In genomic region chr4:84544646-84545045, GRCm38 (mm10) we compare ENCODE assay signal across 8 mouse cellular contexts.
DNase-seq lines count a peak whose midpoint lies in the region; ATAC-seq and TF ChIP-seq lines count a peak whose summit lies in the region.

No protein-coding gene starts in this region.

- peak overlapping the region; percentile 46; the same call in 1 of the 2 replicates for H3K27ac ChIP-seq in kidney, adult 2 months (ENCODE audit: insufficient read depth, low read depth, low read length)
- H3K27ac ChIP-seq in embryonic facial prominence, embryonic 10.5 days (replicated peaks), result no peak overlapping the region
- no peak overlapping the region for H3K27ac ChIP-seq in hindbrain, embryonic 11.5 days (ENCODE audit: low read depth, low read length)
- no peak overlapping the region for H3K27ac ChIP-seq in midbrain, embryonic 13.5 days

- no peak for TF ChIP-seq POLR2A in kidney, adult 2 months (IDR thresholded peaks at IDR 0.05; ENCODE audit: low read depth, low read length)

- no peak for ATAC-seq in hindbrain, embryonic 11.5 days (ENCODE audit: low FRiP score)
- ATAC-seq in midbrain, embryonic 13.5 days, result no peak
- ATAC-seq in megakaryocyte progenitor cell, adult 5-6 weeks (replicated peaks; ENCODE audit: poor library complexity), result no peak

- no peak overlapping the region for H3K9ac ChIP-seq in hindbrain, embryonic 11.5 days (ENCODE audit: low read depth, low read length)
- H3K9ac ChIP-seq in midbrain, embryonic 13.5 days (replicated peaks), result no peak overlapping the region

- no peak for TF ChIP-seq CTCF in kidney, adult 2 months (conservative IDR thresholded peaks at IDR 0.05; ENCODE audit: insufficient read depth, insufficient read length, low read depth, low read length)

- no peak overlapping the region for H3K4me2 ChIP-seq in hindbrain, embryonic 11.5 days (replicated peaks; ENCODE audit: low read depth, low read length)
- H3K4me2 ChIP-seq in midbrain, embryonic 13.5 days (replicated peaks), result peak overlapping the region; percentile 94

- no peak for DNase-seq in kidney, adult 2 months
- DNase-seq in kidney, adult 9 months, result no peak
- DNase-seq in embryonic facial prominence, embryonic 10.5 days (ENCODE audit: low spot score), result no peak
- DNase-seq in hindbrain, embryonic 11.5 days (ENCODE audit: low spot score), result peak; percentile 26
- no peak for DNase-seq in adrenal gland, postnatal 14 days
- DNase-seq in left cerebral cortex, adult 9 months (ENCODE audit: low spot score in 2 of 2), result no peak

- no peaks in the 10 kb centered on the region for H3K9me3 ChIP-seq in embryonic facial prominence, embryonic 10.5 days
- H3K9me3 ChIP-seq in hindbrain, embryonic 11.5 days (ENCODE audit: control insufficient read depth, low read length), result no peaks in the 10 kb centered on the region
- no peaks in the 10 kb centered on the region for H3K9me3 ChIP-seq in midbrain, embryonic 13.5 days

- no peaks in the 10 kb centered on the region; the same call in 1 of the 2 replicates for H3K4me1 ChIP-seq in kidney, adult 2 months (ENCODE audit: control insufficient read depth, insufficient read depth, low read length)
- H3K4me1 ChIP-seq in embryonic facial prominence, embryonic 10.5 days, result peaks cover 46% of the 10 kb centered on the region
- H3K4me1 ChIP-seq in hindbrain, embryonic 11.5 days (replicated peaks; ENCODE audit: control insufficient read depth, insufficient read depth, low read length), result no peaks in the 10 kb centered on the region
- H3K4me1 ChIP-seq in midbrain, embryonic 13.5 days (replicated peaks), result peaks cover 25% of the 10 kb centered on the region

- no peak overlapping the region; the same call in 1 of the 2 replicates for H3K4me3 ChIP-seq in kidney, adult 2 months (ENCODE audit: insufficient read depth, low read depth, low read length)
- H3K4me3 ChIP-seq in embryonic facial prominence, embryonic 10.5 days, result peak overlapping the region; percentile 81
- H3K4me3 ChIP-seq in hindbrain, embryonic 11.5 days (ENCODE audit: low read depth, low read length), result no peak overlapping the region
- peak overlapping the region; percentile 59 for H3K4me3 ChIP-seq in midbrain, embryonic 13.5 days (replicated peaks)

- WGBS in kidney, adult 2 months, result 61% methylated on average over 2 of the region's 2 CpGs
- WGBS in embryonic facial prominence, embryonic 10.5 days, result 32% methylated on average over 2 of the region's 2 CpGs
- 38% methylated on average over 2 of the region's 2 CpGs for WGBS in hindbrain, embryonic 11.5 days
- WGBS in midbrain, embryonic 13.5 days, result 37% methylated on average over 2 of the region's 2 CpGs

- no peaks in the 10 kb centered on the region for H3K36me3 ChIP-seq in kidney, adult 2 months (ENCODE audit: control insufficient read depth, insufficient read depth, low read length)
- no peaks in the 10 kb centered on the region for H3K36me3 ChIP-seq in embryonic facial prominence, embryonic 10.5 days (replicated peaks)
- no peaks in the 10 kb centered on the region for H3K36me3 ChIP-seq in hindbrain, embryonic 11.5 days (ENCODE audit: control insufficient read depth, insufficient read depth, low read length)
- H3K36me3 ChIP-seq in midbrain, embryonic 13.5 days, result no peaks in the 10 kb centered on the region

- no peaks in the 10 kb centered on the region for H3K27me3 ChIP-seq in kidney, adult 2 months (replicated peaks; ENCODE audit: control insufficient read depth, insufficient read depth, low read length)
- peaks cover 47% of the 10 kb centered on the region for H3K27me3 ChIP-seq in embryonic facial prominence, embryonic 10.5 days (replicated peaks; ENCODE audit: low read depth, poor library complexity, severe bottlenecking)
- peaks cover 2% of the 10 kb centered on the region for H3K27me3 ChIP-seq in hindbrain, embryonic 11.5 days (ENCODE audit: control insufficient read depth, insufficient read depth, low read length)
- H3K27me3 ChIP-seq in midbrain, embryonic 13.5 days, result peaks cover 48% of the 10 kb centered on the region

Comparison
In these comparisons a context has a peak if more than half of its experiments do, and no peak if none do; other contexts are left out.
1. H3K4me3 ChIP-seq: peak in embryonic facial prominence, embryonic 10.5 days (single experiment) and midbrain, embryonic 13.5 days (single experiment); none in kidney, adult 2 months (single experiment) and hindbrain, embryonic 11.5 days (single experiment).